ENCODE assay signal across 11 mouse cellular contexts in genomic region chr2:28377948-28378822, GRCm38 (mm10).
DNase-seq lines count a peak whose midpoint lies in the region; ATAC-seq and TF ChIP-seq lines count a peak whose summit lies in the region.
"Had no signal": no experiment of that assay in that cellular context is flagged by ENCODE, and none has a peak within 500 bp of the region (broad histone marks: within the 10 kb centered on the region; RNA-seq: fewer than 3 reads in every experiment).

No protein-coding gene starts in this region.

- 52% methylated on average over 9 of the region's 9 CpGs for WGBS in intestine, embryonic 14.5 days
- WGBS in intestine, postnatal 0 days: 32% methylated on average over 9 of the region's 9 CpGs
- 44% methylated on average over 9 of the region's 9 CpGs for WGBS in embryonic facial prominence, embryonic 15.5 days
- 18% methylated on average over 9 of the region's 9 CpGs for WGBS in liver, embryonic 15.5 days (ENCODE audit: insufficient replicate concordance)

- no peak for DNase-seq in intestine, embryonic 14.5 days (ENCODE audit: low spot score)
- DNase-seq in c-Kit-positive CD71-positive TER-119-negative erythroid progenitor cells, embryonic 14.5 days (ENCODE audit: low read depth): peak; percentile 39
- DNase-seq in urinary bladder, adult 2 months (ENCODE audit: low spot score): no peak
- DNase-seq in cerebellum, adult 11 months: no peak
- DNase-seq: cerebellum, postnatal 36 days; gastrocnemius, postnatal 10 days; kidney, adult 18-20 months; lung, postnatal 14 days had no signal

- peaks cover 3% of the 10 kb centered on the region; the same call in 1 of the 2 replicates for H3K4me1 ChIP-seq in intestine, embryonic 14.5 days (replicated peaks; ENCODE audit: control insufficient read depth, insufficient read depth, low read length)
- H3K4me1 ChIP-seq in intestine, postnatal 0 days (replicated peaks; ENCODE audit: control insufficient read depth, insufficient read depth, low read length): no peaks in the 10 kb centered on the region
- peaks cover 17% of the 10 kb centered on the region for H3K4me1 ChIP-seq in embryonic facial prominence, embryonic 15.5 days
- peaks cover 25% of the 10 kb centered on the region for H3K4me1 ChIP-seq in liver, embryonic 15.5 days (replicated peaks)

- peak; percentile 25; the same call in 1 of the 2 replicates for ATAC-seq in intestine, embryonic 14.5 days (replicated peaks; ENCODE audit: low FRiP score, low TSS enrichment, low read depth)
- no peak; the same call in 1 of the 2 replicates for ATAC-seq in intestine, postnatal 0 days
- ATAC-seq in embryonic facial prominence, embryonic 15.5 days (ENCODE audit: insufficient number of reproducible peaks, low FRiP score, low TSS enrichment, low read depth): 0 out of 2 replicates have a peak, but pooled peaks have one; percentile 11
- ATAC-seq in liver, embryonic 15.5 days (ENCODE audit: insufficient read depth): peak; percentile 89

- H3K27ac ChIP-seq in intestine, embryonic 14.5 days (ENCODE audit: low read depth): no peak overlapping the region
- H3K27ac ChIP-seq in intestine, postnatal 0 days (ENCODE audit: low read depth, low read length): no peak overlapping the region
- no peak overlapping the region for H3K27ac ChIP-seq in embryonic facial prominence, embryonic 15.5 days (replicated peaks)
- H3K27ac ChIP-seq in liver, embryonic 15.5 days (replicated peaks): peak overlapping the region; percentile 59

- H3K4me2 ChIP-seq in intestine, embryonic 14.5 days (ENCODE audit: low read length): no peak overlapping the region
- H3K4me2 ChIP-seq in intestine, postnatal 0 days (replicated peaks; ENCODE audit: low read depth): no peak overlapping the region
- no peak overlapping the region for H3K4me2 ChIP-seq in embryonic facial prominence, embryonic 15.5 days (replicated peaks)
- peak overlapping the region; percentile 56 for H3K4me2 ChIP-seq in liver, embryonic 15.5 days

- no peak overlapping the region for H3K9ac ChIP-seq in intestine, embryonic 14.5 days (ENCODE audit: low read length)
- no peak overlapping the region for H3K9ac ChIP-seq in intestine, postnatal 0 days (ENCODE audit: low read depth, low read length)
- no peak overlapping the region for H3K9ac ChIP-seq in embryonic facial prominence, embryonic 15.5 days
- H3K9ac ChIP-seq in liver, embryonic 15.5 days: no peak overlapping the region

- no peaks in the 10 kb centered on the region for H3K36me3 ChIP-seq in intestine, embryonic 14.5 days (ENCODE audit: control insufficient read depth, insufficient read depth, low read length)
- no peaks in the 10 kb centered on the region for H3K36me3 ChIP-seq in intestine, postnatal 0 days (ENCODE audit: control insufficient read depth, insufficient read depth)
- no peaks in the 10 kb centered on the region for H3K36me3 ChIP-seq in embryonic facial prominence, embryonic 15.5 days
- H3K36me3 ChIP-seq in liver, embryonic 15.5 days (replicated peaks): no peaks in the 10 kb centered on the region

- H3K9me3 ChIP-seq in intestine, embryonic 14.5 days (ENCODE audit: control insufficient read depth, low read length): no peaks in the 10 kb centered on the region
- H3K9me3 ChIP-seq in intestine, postnatal 0 days (ENCODE audit: control insufficient read depth): no peaks in the 10 kb centered on the region
- H3K9me3 ChIP-seq in embryonic facial prominence, embryonic 15.5 days (replicated peaks): no peaks in the 10 kb centered on the region
- no peaks in the 10 kb centered on the region for H3K9me3 ChIP-seq in liver, embryonic 15.5 days (replicated peaks)

- H3K4me3 ChIP-seq in intestine, embryonic 14.5 days (ENCODE audit: low read depth, low read length): no peak overlapping the region
- no peak overlapping the region for H3K4me3 ChIP-seq in intestine, postnatal 0 days (ENCODE audit: low read depth, low read length)
- no peak overlapping the region for H3K4me3 ChIP-seq in embryonic facial prominence, embryonic 15.5 days (replicated peaks)
- H3K4me3 ChIP-seq in liver, embryonic 15.5 days (replicated peaks): no peak overlapping the region

- no peak for TF ChIP-seq CTCF in intestine, postnatal 0 days (IDR thresholded peaks at IDR 0.05; ENCODE audit: low read depth)

- no peaks in the 10 kb centered on the region for H3K27me3 ChIP-seq in intestine, embryonic 14.5 days (replicated peaks; ENCODE audit: control insufficient read depth, insufficient read depth, low read length)
- H3K27me3 ChIP-seq in intestine, postnatal 0 days (replicated peaks; ENCODE audit: control insufficient read depth, insufficient read depth, low read length): no peaks in the 10 kb centered on the region
- H3K27me3 ChIP-seq in embryonic facial prominence, embryonic 15.5 days: no peaks in the 10 kb centered on the region
- H3K27me3 ChIP-seq in liver, embryonic 15.5 days: peaks cover 9% of the 10 kb centered on the region
